Mouse (Mus musculus) kidney, postnatal 4 days (tissue): ENCODE data around the gene Zfp385b.

Experiments used
- DNase-seq, 2 experiments: peaks; one replicate each; pipeline ENCODE4 v3.0.0; 2021; ENCODE audit warnings: mixed read lengths in 2 of 2

Zfp385b gene

DNA sequence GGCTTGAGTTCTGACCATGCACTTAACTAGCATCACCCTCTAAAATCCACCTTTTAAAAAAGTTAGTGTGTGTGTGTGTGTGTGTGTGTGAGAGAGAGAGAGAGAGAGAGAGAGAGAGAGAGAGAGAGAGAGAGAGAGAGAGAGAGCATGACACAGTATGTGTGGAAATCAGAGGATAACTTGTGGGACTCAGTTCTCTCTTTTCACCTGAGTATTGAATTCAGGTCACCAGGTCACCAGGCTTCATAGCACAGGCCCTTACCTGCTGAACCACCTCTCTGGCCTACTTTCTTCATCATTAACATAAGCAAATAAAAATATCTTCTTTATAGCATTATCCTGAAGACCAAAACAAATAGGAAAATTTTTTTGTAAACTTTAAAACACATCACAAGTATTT is at the start of gene Zfp385b:
Zfp385b (minus strand) TSS at position 101 of the 400 bp plus-strand sequence.
- no peak for DNase-seq

- DNase-seq = peak in 1 of 2 experiments; percentile 6
Observed at GRCm38 (mm10) chr2:77863934-77864333, 44.5 kb upstream of the Zfp385b start.

DNA sequence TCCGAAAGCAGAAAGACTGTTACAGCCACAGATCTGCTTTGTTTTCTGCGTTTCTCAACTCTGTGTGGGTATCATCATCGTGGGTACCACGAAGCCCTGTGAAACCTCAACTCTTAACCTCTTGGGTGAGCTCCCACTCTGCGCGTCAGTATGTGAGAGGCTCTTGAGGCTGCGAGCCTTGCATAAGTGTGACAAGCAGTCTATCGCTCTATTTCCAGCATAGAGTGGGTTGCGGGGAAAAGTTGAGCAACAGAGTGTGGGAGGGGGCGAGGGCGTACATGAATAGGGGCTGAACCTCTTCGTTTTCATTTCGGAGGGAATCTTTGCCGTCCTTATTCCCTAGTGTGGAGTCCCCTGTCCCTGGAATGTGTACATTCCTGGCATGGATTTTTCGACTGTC is 44.1 kb upstream of the Zfp385b start:
- DNase-seq = peak; percentile 5 to 19

- DNase-seq = no peak
Observed at GRCm38 (mm10) chr2:77841464-77841863, 22.0 kb upstream of the Zfp385b start.

- DNase-seq = peak; percentile 10 to 49
Observed at GRCm38 (mm10) chr2:77839587-77839986, 20.1 kb upstream of the Zfp385b start.

DNA sequence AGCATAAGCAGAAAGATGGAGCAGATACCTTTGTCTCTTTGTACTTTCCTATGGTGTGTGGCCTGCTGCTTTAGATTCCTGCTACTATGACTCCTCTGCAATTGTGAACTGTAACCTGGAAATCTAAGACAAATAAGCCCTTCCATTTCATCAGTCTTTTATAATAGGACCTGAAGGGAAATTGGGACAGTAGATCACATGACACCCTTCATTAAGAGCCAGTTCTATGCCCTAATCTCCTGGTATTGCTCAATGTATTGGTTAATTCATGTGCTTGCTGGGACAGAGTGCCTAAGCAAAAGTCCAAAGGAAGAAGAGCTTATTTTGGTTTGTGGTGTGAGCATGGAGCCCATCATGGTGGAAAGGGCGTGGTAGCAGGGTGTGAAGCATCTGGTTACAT is 19.2 kb upstream of the Zfp385b start:
- no peak for DNase-seq

DNA sequence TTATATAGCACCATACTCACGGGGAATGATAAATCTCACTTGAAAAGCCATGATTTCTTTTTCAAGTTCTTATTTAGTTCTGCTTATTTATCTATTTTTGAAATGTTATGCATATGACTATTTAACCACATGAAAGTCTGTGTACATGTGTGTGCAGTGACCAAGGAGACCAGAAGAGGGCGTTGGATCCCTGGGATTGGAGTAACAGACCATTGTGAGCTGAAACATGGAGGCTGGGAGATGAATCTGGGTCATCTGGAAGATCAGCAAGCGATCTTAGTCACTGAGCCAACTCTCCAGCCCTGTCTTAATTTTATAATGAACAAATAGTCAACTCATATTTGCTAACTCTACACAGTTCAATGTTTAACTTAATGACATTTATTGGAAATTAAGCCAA is 16.3 kb upstream of the Zfp385b start:
- DNase-seq = no peak

GRCm38 (mm10) chr2:77826133-77826828 is 6.8 kb upstream of the Zfp385b start:
- no peak for DNase-seq

- no peak for DNase-seq
Observed at GRCm38 (mm10) chr2:77823026-77823425, 3.6 kb upstream of the Zfp385b start.

DNA sequence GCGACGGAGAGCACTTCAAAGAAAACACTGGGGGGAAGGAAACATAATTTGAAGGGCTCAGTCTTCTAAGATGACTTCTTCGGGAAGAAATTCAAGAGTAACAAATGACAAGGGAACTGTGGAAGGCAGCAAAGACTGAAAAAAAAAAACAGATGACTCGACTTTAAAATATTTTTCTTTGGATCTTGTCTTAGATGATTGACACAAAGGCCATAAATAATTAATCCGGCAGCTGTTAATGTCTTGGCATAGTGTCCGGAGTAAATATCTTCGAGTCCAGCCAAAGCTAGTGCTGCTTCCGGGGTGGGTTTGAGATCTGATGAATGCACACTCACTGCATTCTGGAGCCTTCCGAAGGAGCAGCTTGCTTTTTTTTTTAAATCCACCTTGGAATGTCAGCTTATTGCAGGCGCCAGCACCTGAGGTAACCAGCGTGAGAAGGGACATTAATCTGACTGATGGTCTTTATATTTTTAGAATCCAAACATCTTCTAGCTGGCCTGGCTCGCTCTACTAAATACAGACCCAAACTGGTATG is 2.0 kb downstream of the Zfp385b start:
- no peak for DNase-seq

GRCm38 (mm10) chr2:77816413-77817314 is 2.8 kb downstream of the Zfp385b start:
- DNase-seq = peak; percentile 57 to 73

DNA sequence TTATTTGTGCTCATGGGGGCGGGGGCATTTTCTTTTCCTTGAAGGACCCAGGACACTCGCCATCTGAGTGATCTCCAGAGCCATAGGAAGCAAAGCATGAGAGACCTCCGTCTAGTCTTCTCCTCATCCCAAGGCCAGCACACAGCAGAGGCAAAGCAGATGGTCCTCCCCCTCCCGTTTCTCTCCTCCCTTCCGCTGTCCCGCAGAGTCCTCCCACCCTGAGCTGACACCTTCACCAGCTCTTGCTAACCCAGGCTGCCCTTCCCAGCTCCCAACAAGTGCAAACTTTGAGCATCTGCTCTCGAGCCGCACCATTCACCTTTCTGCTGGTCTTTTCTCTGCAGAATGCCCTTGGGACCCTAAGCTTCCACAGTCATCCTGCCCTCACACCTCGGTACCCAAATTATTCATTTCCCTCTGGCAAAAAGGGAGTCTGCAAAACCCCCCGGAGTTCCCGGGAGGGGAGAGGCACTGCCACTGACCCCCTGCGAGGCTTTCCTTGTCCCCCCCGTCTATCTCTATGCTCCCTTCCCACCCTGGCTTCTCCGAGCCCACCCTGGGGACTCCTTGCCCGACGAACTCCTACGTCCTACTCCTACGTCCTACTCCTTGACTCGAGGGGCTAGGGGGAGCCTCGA is 3.5 kb downstream of the Zfp385b start:
- peak; percentile 33 to 43 for DNase-seq

- no peak for DNase-seq
Observed at GRCm38 (mm10) chr2:77814896-77815295, 4.5 kb downstream of the Zfp385b start.

DNA sequence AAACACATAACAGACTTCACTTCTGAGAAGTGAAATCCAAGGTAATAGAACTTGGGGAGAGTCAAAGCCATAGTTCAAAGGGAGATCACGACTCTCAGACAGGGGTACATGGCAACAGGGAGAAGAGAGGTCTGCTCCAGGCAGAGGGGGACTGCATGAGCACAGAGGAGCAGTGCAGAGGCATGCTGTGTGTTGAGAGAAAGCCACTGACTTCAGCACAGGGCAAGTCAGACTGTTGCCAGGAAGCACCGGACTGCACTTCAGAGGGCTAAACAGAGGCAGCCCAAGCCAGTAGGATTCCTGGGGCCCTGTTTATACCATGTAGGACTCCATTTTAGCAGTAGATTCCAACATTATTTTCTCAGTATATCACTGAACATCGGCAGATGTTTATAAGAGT is 6.4 kb downstream of the Zfp385b start:
- no peak for DNase-seq

DNA sequence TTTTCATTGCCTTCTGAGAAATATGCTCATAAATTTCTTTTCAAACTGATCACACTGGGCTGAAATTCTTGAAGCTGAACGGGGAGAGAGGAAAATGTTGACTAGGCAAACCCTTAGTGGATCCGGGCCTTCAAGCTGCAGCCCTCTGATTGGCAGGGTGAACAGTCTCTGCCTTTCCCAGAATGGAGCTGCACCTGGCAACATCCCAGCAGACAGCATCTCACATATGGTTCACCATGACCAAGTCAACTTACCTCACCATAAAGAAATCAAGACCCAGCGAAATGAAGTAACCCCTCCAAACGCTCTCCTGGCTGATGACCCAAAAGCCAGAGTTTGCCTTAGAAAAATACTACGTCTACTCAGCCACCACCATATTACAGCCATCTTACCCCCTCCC is 8.7 kb downstream of the Zfp385b start:
- no peak for DNase-seq

GRCm38 (mm10) chr2:77804781-77805180 is 14.7 kb downstream of the Zfp385b start:
- DNase-seq = no peak

DNA sequence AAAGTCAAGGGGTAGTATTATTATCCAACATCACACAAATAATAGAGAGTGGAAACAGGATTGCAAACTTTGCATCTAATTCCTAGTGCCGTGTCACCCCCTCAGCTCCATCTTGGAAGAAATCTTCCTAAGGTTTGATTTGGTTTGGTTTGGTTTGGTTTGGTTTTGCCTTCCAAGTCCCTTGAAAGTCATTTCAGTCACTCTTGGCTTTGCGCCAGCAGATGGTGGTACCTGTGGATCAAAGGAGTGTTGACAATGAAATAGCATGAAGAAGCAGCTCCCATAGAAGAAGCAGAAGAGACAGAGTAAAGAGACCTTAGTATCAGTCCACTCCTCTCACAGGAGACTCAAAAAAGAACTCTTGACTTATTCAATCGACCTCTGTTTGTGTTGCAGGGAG is 17.1 kb downstream of the Zfp385b start:
- no peak for DNase-seq

DNA sequence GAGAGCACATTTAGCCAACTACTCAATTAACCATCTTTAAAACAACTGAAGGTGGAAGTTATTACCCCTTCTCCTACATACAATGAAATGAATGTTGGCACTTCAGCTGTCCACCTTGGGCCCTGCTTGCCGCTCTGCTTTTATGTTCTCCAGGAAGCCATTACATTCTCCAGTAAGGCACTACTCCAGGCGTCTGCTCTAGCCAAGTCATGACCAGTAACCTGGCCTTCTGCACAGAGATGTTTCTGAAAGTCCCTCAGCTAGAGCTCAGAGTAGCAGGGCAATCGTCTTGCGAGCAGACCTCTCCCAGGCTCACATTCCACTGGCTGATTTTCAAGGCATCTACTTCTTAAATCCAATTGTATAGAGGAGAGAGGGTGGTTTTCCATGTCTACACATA is 18.0 kb downstream of the Zfp385b start:
- DNase-seq = no peak

DNA sequence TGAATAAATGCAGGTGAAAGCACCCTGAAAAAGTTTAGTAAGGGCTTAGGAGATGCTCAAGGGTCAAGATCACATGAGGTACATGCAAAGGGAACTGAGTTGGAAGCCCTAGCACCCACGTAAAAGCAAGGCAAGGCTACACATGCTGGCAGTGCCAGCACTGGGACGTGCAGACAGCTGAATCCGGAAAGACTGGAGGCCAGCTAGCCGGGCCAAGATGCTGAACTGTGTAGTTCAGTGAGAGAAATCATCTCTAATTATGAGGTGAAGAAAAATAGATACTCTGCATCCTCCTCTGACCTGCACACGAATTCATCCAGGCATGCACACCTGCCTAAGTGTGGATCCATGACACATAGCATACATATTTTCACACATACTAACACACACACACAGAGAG is 18.4 kb downstream of the Zfp385b start:
- DNase-seq = no peak

- DNase-seq = no peak
Observed at GRCm38 (mm10) chr2:77797233-77797632, 22.2 kb downstream of the Zfp385b start.

DNA sequence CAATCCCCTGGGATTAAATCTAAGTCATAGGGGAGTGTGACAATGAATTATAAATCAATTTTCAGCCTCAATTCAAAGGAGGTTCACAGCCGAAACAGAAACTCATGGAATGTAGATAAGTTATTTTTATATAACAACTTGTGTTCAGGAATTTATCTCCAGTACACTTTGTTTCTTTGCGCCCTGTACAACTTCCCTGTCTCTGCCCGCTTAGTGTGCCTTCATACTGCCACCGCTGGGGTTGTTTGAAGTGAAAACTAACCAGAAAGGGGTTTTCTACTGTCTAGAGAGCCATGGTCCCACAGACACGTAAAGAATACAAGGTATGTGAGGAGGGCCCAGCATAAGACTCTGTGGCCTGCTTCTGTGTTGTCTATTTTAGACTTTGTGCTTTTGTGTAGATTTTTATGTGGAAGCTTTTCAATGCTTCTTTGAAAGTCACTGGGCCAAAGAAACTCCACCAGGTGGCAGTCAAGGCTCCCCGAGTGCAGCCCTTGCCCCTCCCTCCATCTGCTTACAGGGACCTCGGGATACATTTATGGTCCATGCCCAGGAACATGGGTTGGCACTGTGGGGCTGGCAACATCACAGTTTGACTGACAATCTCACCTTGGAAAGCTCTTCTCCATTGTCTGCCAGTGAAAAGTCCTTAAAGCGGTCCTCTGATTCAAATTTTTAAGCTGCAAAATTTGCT is 23.4 kb downstream of the Zfp385b start:
- peak; percentile 60 to 71 for DNase-seq

DNA sequence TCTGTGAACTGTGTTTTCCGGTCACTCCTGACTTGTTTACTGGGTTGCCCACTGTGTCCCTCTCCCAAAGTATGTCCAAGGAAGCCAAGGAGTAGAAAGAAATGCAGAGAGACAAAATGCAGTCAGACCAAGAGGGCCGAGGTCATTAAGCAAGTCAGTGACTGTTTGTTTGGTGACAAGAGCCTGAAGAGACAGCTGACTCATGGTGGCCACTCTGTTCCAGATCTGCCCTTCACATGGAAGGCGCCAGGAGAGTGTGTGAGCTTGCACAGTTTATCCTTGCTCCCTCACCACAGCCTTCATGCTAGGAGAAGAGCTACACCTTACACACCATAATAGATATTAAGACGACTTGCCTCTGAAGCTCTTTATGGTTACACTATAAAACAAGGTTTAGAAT is 28.6 kb downstream of the Zfp385b start:
- DNase-seq = no peak

DNA sequence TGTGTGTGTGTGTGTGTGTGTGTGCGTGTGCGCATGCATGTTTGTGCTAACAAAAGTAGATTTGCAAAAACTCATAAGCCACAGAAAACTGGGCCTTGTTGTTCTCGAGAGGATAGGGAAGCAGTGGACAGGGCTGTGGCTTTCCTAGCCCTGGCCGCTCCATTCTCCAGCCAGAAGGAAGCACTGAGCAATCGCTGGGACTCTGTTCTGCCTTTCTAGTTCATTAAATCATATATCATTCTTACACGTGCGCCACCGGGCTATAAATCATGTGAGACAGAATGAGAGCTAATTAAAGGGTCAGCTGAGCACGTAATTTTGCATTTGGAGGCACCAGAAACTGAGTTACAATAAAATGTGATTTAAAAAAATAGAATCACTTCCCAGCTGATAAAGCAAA is 29.1 kb downstream of the Zfp385b start:
- peak in 1 of 2 experiments; percentile 25 for DNase-seq
